12 mouse cellular contexts compared by ENCODE assay signal in genomic region chr5:134409606-134410306, GRCm38 (mm10). TPM values are rescaled to one million over a fixed set of nuclear protein-coding genes. Genes with fewer than 3 reads are reported as not detected.
DNase-seq lines count a peak whose midpoint lies in the region; ATAC-seq and TF ChIP-seq lines count a peak whose summit lies in the region.
"Had no signal": no experiment of that assay in that cellular context is flagged by ENCODE, and none has a peak within 500 bp of the region (broad histone marks: within the 10 kb centered on the region; RNA-seq: fewer than 3 reads in every experiment).

No protein-coding gene starts in this region.

- DNase-seq in lung, embryonic 14.5 days = no peak
- DNase-seq in lung, adult 2 months = no peak
- DNase-seq in left cerebral cortex, adult 11 months (ENCODE audit: low spot score) = no peak
- DNase-seq in thymus, postnatal 4 days = no peak
- DNase-seq: adrenal gland, postnatal 10 days; cerebellum, adult 11 months; kidney, postnatal 25 days; thymus, adult 18-20 months had no signal

- peaks cover 85% of the 10 kb centered on the region for H3K36me3 ChIP-seq in forebrain, embryonic 15.5 days
- peaks cover 94% of the 10 kb centered on the region for H3K36me3 ChIP-seq in forebrain, embryonic 12.5 days (replicated peaks)
- peaks cover 89% of the 10 kb centered on the region for H3K36me3 ChIP-seq in lung, embryonic 14.5 days (ENCODE audit: insufficient read depth)
- H3K36me3 ChIP-seq in intestine, postnatal 0 days (ENCODE audit: control insufficient read depth, insufficient read depth) = peaks cover 81% of the 10 kb centered on the region
- H3K36me3 ChIP-seq in stomach, embryonic 14.5 days (ENCODE audit: control insufficient read depth, insufficient read depth, low read length) = peaks cover 86% of the 10 kb centered on the region

- no peak overlapping the region for H3K27ac ChIP-seq in forebrain, embryonic 15.5 days (replicated peaks)
- H3K27ac ChIP-seq in forebrain, embryonic 12.5 days = no peak overlapping the region
- H3K27ac ChIP-seq in lung, embryonic 14.5 days (ENCODE audit: low read depth) = no peak overlapping the region
- 0 out of 2 replicates have a peak overlapping the region, but pooled peaks have one; percentile 35 for H3K27ac ChIP-seq in intestine, postnatal 0 days (ENCODE audit: low read depth, low read length)
- H3K27ac ChIP-seq in stomach, embryonic 14.5 days (ENCODE audit: low read length) = no peak overlapping the region

- no peak overlapping the region for H3K4me3 ChIP-seq in forebrain, embryonic 15.5 days
- H3K4me3 ChIP-seq in forebrain, embryonic 12.5 days (replicated peaks) = no peak overlapping the region
- H3K4me3 ChIP-seq in lung, embryonic 14.5 days (ENCODE audit: low read depth, low read length) = no peak overlapping the region
- no peak overlapping the region for H3K4me3 ChIP-seq in lung, adult 2 months (replicated peaks; ENCODE audit: extremely low read depth, low read depth, low read length)
- H3K4me3 ChIP-seq in intestine, postnatal 0 days (ENCODE audit: low read depth, low read length) = no peak overlapping the region
- no peak overlapping the region for H3K4me3 ChIP-seq in stomach, embryonic 14.5 days (ENCODE audit: low read depth, low read length)

- 98% methylated on average over 6 of the region's 6 CpGs for WGBS in forebrain, embryonic 15.5 days
- WGBS in forebrain, embryonic 12.5 days = 97% methylated on average over 6 of the region's 6 CpGs
- WGBS in lung, embryonic 14.5 days = 98% methylated on average over 6 of the region's 6 CpGs
- 94% methylated on average over 6 of the region's 6 CpGs for WGBS in lung, adult 2 months
- WGBS in intestine, postnatal 0 days = 79% methylated on average over 6 of the region's 6 CpGs
- 94% methylated on average over 6 of the region's 6 CpGs for WGBS in stomach, embryonic 14.5 days

- TF ChIP-seq POLR2A in lung, adult 2 months (IDR thresholded peaks at IDR 0.05; ENCODE audit: borderline replicate concordance, extremely low read depth, low read depth, low read length) = no peak

- H3K4me1 ChIP-seq in forebrain, embryonic 15.5 days = no peaks in the 10 kb centered on the region
- H3K4me1 ChIP-seq in forebrain, embryonic 12.5 days = no peaks in the 10 kb centered on the region
- H3K4me1 ChIP-seq in lung, embryonic 14.5 days (ENCODE audit: insufficient read depth) = no peaks in the 10 kb centered on the region
- no peaks in the 10 kb centered on the region for H3K4me1 ChIP-seq in lung, adult 2 months (ENCODE audit: control insufficient read depth, insufficient read depth, low read length)
- no peaks in the 10 kb centered on the region for H3K4me1 ChIP-seq in intestine, postnatal 0 days (replicated peaks; ENCODE audit: control insufficient read depth, insufficient read depth, low read length)
- H3K4me1 ChIP-seq in stomach, embryonic 14.5 days (ENCODE audit: control insufficient read depth, insufficient read depth, low read length) = no peaks in the 10 kb centered on the region

- no peak overlapping the region for H3K4me2 ChIP-seq in forebrain, embryonic 15.5 days (replicated peaks)
- no peak overlapping the region for H3K4me2 ChIP-seq in forebrain, embryonic 12.5 days
- H3K4me2 ChIP-seq in lung, embryonic 14.5 days = no peak overlapping the region
- no peak overlapping the region for H3K4me2 ChIP-seq in intestine, postnatal 0 days (replicated peaks; ENCODE audit: low read depth)
- no peak overlapping the region for H3K4me2 ChIP-seq in stomach, embryonic 14.5 days (replicated peaks; ENCODE audit: low read depth, low read length)

- H3K9me3 ChIP-seq in forebrain, embryonic 15.5 days = no peaks in the 10 kb centered on the region
- H3K9me3 ChIP-seq in forebrain, embryonic 12.5 days = no peaks in the 10 kb centered on the region
- H3K9me3 ChIP-seq in lung, embryonic 14.5 days (ENCODE audit: low read depth, low read length) = no peaks in the 10 kb centered on the region
- no peaks in the 10 kb centered on the region for H3K9me3 ChIP-seq in intestine, postnatal 0 days (ENCODE audit: control insufficient read depth)
- no peaks in the 10 kb centered on the region for H3K9me3 ChIP-seq in stomach, embryonic 14.5 days (ENCODE audit: control insufficient read depth, low read depth, low read length)

- H3K27me3 ChIP-seq in forebrain, embryonic 15.5 days = no peaks in the 10 kb centered on the region
- no peaks in the 10 kb centered on the region for H3K27me3 ChIP-seq in forebrain, embryonic 12.5 days
- no peaks in the 10 kb centered on the region for H3K27me3 ChIP-seq in lung, embryonic 14.5 days (ENCODE audit: insufficient read depth, low read length)
- no peaks in the 10 kb centered on the region for H3K27me3 ChIP-seq in intestine, postnatal 0 days (replicated peaks; ENCODE audit: control insufficient read depth, insufficient read depth, low read length)
- no peaks in the 10 kb centered on the region for H3K27me3 ChIP-seq in stomach, embryonic 14.5 days (ENCODE audit: control insufficient read depth, insufficient read depth, low read length)

- no peak for TF ChIP-seq CTCF in lung, embryonic 14.5 days (IDR thresholded peaks at IDR 0.05; ENCODE audit: low read depth)
- TF ChIP-seq CTCF in lung, adult 2 months (IDR thresholded peaks at IDR 0.05; ENCODE audit: insufficient read depth, low read length) = no peak
- no peak for TF ChIP-seq CTCF in intestine, postnatal 0 days (IDR thresholded peaks at IDR 0.05; ENCODE audit: low read depth)

- peak; percentile 48; the same call in 1 of the 2 replicates for ATAC-seq in forebrain, embryonic 15.5 days (replicated peaks)
- ATAC-seq in forebrain, embryonic 12.5 days (ENCODE audit: low FRiP score) = no peak
- ATAC-seq in lung, embryonic 14.5 days (ENCODE audit: insufficient read depth) = peak; percentile 47; the same call in 1 of the 2 replicates
- ATAC-seq in intestine, postnatal 0 days = peak; percentile 30
- peak; percentile 67 for ATAC-seq in stomach, embryonic 14.5 days (ENCODE audit: insufficient number of reproducible peaks, insufficient read depth, low FRiP score, low read depth)

- H3K9ac ChIP-seq in forebrain, embryonic 15.5 days (replicated peaks) = no peak overlapping the region
- H3K9ac ChIP-seq in forebrain, embryonic 12.5 days = no peak overlapping the region
- H3K9ac ChIP-seq in lung, embryonic 14.5 days = no peak overlapping the region
- no peak overlapping the region for H3K9ac ChIP-seq in intestine, postnatal 0 days (ENCODE audit: low read depth, low read length)
- H3K9ac ChIP-seq in stomach, embryonic 14.5 days (replicated peaks; ENCODE audit: low read depth, low read length) = no peak overlapping the region

RNA-seq across cellular contexts. Expression of gene Gtf2ird1, which starts 46.8 kb away (rescaled TPM):
- polyA plus RNA-seq in forebrain, embryonic 15.5 days (2015; fragmentation: Nextera tagmentation; extraction: Ambion mirVana) = 89.7 and 93.3 TPM in 2 replicates
- polyA plus RNA-seq in forebrain, embryonic 12.5 days (2016; fragmentation: Nextera tagmentation; extraction: Ambion mirVana) = 111 and 112 TPM in 2 replicates
- 82.5 and 85.6 TPM in 2 replicates for polyA plus RNA-seq in lung, embryonic 14.5 days (2014; fragmentation: Nextera tagmentation; extraction: Ambion mirVana)
- 16.8 and 23.4 TPM in 2 replicates for polyA plus RNA-seq in lung, adult 2 months (2012; rRNA removed)
- polyA plus RNA-seq in intestine, postnatal 0 days (2015; fragmentation: Nextera tagmentation; extraction: Ambion mirVana) = 42.8 and 46.8 TPM in 2 replicates
- polyA plus RNA-seq in stomach, embryonic 14.5 days (2014; fragmentation: Nextera tagmentation; extraction: Ambion mirVana) = 107 and 112 TPM in 2 replicates
